Mouse (Mus musculus) C2C12 (cell line): ENCODE results near the gene Ralb.

Source experiments
- CTCF ChIP-seq: IDR thresholded peaks from one replicate; pipeline ENCODE4 v1.5.1; 2011; ENCODE audit not compliant: control insufficient read depth, insufficient read depth, insufficient read length
- MAX ChIP-seq: IDR thresholded peaks from one replicate; pipeline ENCODE4 v1.6.1; 2011; ENCODE audit warnings: mild to moderate bottlenecking, control low read depth
- MYOG ChIP-seq: IDR thresholded peaks from one replicate; pipeline ENCODE4 v1.6.1; 2011; ENCODE audit not compliant: control insufficient read depth, insufficient read length; ENCODE audit errors: extremely low read depth

DNA sequence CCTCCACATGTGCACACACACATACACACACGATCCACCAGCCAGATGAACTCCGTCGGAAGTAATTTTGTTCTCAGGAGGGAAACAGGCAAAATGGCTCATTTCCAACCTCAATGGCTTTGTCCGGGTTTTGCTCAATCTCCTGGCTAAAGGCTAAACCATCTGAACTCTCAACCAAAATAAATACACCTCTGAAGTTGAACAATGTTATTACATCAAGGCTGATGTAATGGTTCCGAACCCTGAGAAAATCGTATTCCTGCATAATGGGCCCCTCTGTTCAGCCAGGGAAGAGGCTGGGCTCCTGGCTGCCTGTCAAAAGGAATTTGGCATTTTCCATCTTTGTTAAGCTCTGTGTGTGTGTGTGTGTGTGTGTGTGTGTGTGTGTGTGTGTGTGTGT, 67.2 kb downstream of the Ralb start:
- no peak for TF ChIP-seq CTCF
- no peak for TF ChIP-seq MYOG
- no peak for TF ChIP-seq MAX
